Mouse (Mus musculus) olfactory bulb, adult 2 months (tissue): ENCODE results near the gene Ccdc120. TPM values are rescaled to one million over a fixed set of nuclear protein-coding genes. Genes with fewer than 3 reads are reported as not detected.
"Not testable (repeated sequence)": the region's sequence is repeated elsewhere in the genome, so short reads cannot be mapped to it uniquely, and the experiment has no call there.

Experiments used
- H3K27ac ChIP-seq: fragments of 200-500 bp; 2 replicates; pipeline ENCODE4 v1.5.1; 2012; ENCODE audit warnings: low read depth, low read length; ENCODE audit not compliant: insufficient read depth
- H3K4me1 ChIP-seq: fragments of 200-500 bp; 2 replicates; pipeline ENCODE4 v1.6.1; 2012; ENCODE audit warnings: low read length; ENCODE audit not compliant: control insufficient read depth, insufficient read depth
- H3K4me3 ChIP-seq: fragments of 200-500 bp; 2 replicates; pipeline ENCODE4 v1.5.1; 2012; ENCODE audit warnings: mild to moderate bottlenecking, low read depth, low read length, moderate library complexity; ENCODE audit not compliant: insufficient read depth
- CTCF ChIP-seq: fragments of 200-500 bp; IDR thresholded peaks from 2 replicates; pipeline ENCODE4 v1.5.1; 2012; ENCODE audit warnings: low read depth, mild to moderate bottlenecking, low read length, moderate library complexity; ENCODE audit not compliant: insufficient read depth
- POLR2A ChIP-seq: fragments of 200-500 bp; IDR thresholded peaks from 2 replicates; pipeline ENCODE4 v1.6.1; 2012; ENCODE audit warnings: mild to moderate bottlenecking, low read depth, low read length, moderate library complexity; ENCODE audit not compliant: insufficient read depth
- WGBS: fragments of 180-500 bp; shearing (Covaris S2); methylation state at CpG from one replicate; pipeline ENCODE4 v1.1.7; 2018; 5-methylcytosine and 5-hydroxymethylcytosine counted together
- polyA plus RNA-seq: library from polyadenylated mRNA; stranded (reverse); fragments of >200 nt; gene quantifications from 2 replicates; pipeline ENCODE4 v1.2.4, GENCODE M21; 2012; ENCODE audit warnings: low replicate concordance; ENCODE audit not compliant: missing spikeins, insufficient read depth, insufficient read length

The Ccdc120 gene
- polyA plus RNA-seq, 1 experiment, result not detected

GRCm38 (mm10) chrX:7762137-7762920 is 11.6 kb upstream of the Ccdc120 start, which contains the start of gene Tfe3:
Gene Tfe3, plus strand, starts transcription at chrX:7762560.
- Histone ChIP-seq H3K4me3 (peak within 1 kb of the TSS; percentile 80), H3K4me1 (peaks cover 11% of the 10 kb centered on the region), H3K27ac (peak within 1 kb of the TSS; percentile 68)
- WGBS, result 21% methylated on average over 38 of the region's 38 CpGs
- TF ChIP-seq POLR2A (0 out of 2 replicates have a peak, but pooled peaks have one; percentile 28), CTCF (no peak)

- H3K27ac ChIP-seq, H3K4me3 ChIP-seq, H3K4me1 ChIP-seq: not testable (repeated sequence)
- WGBS, result 30% methylated on average over 3 of the region's 3 CpGs
Measured at GRCm38 (mm10) chrX:7753627-7754026, 2.9 kb upstream of the Ccdc120 start.

- Histone ChIP-seq H3K4me3 (no peak overlapping the region), H3K27ac (no peak overlapping the region), H3K4me1 (no peaks in the 10 kb centered on the region; the same call in 1 of the 2 replicates)
- WGBS, result 88% methylated on average over 8 of the region's 8 CpGs
- TF ChIP-seq POLR2A (no peak), CTCF (no peak)
Measured at GRCm38 (mm10) chrX:7745429-7745828, 5.3 kb downstream of the Ccdc120 start.

- H3K4me3 ChIP-seq, result no peak overlapping the region
- H3K4me1 ChIP-seq, result no peaks in the 10 kb centered on the region
- TF ChIP-seq POLR2A (no peak), CTCF (no peak)
- no peak overlapping the region for H3K27ac ChIP-seq
- WGBS, result 72% methylated on average over 1 of the region's 1 CpGs
Measured at GRCm38 (mm10) chrX:7744940-7745339, 5.8 kb downstream of the Ccdc120 start.

GRCm38 (mm10) chrX:7743470-7743869 is 7.2 kb downstream of the Ccdc120 start:
- TF ChIP-seq POLR2A, result no peak
- TF ChIP-seq CTCF, result no peak
- H3K27ac ChIP-seq, result no peak overlapping the region
- no peak overlapping the region for H3K4me3 ChIP-seq
- 58% methylated on average over 5 of the region's 5 CpGs for WGBS
- H3K4me1 ChIP-seq, result peaks cover 7% of the 10 kb centered on the region; the same call in 1 of the 2 replicates

- H3K4me3 ChIP-seq, result no peak overlapping the region
- H3K27ac ChIP-seq, result no peak overlapping the region
- H3K4me1 ChIP-seq, result peaks cover 10% of the 10 kb centered on the region; the same call in 1 of the 2 replicates
- 73% methylated on average over 5 of the region's 5 CpGs for WGBS
- TF ChIP-seq POLR2A (no peak), CTCF (no peak)
Measured at GRCm38 (mm10) chrX:7741103-7741502, 9.6 kb downstream of the Ccdc120 start.

- WGBS, result 78% methylated on average over 10 of the region's 10 CpGs
- Histone ChIP-seq H3K4me1 (peaks cover 10% of the 10 kb centered on the region; the same call in 1 of the 2 replicates), H3K4me3 (no peak overlapping the region), H3K27ac (no peak overlapping the region)
- TF ChIP-seq CTCF, result no peak
- TF ChIP-seq POLR2A, result no peak
Measured at GRCm38 (mm10) chrX:7740082-7740819, 10.5 kb downstream of the Ccdc120 start.

GRCm38 (mm10) chrX:7739336-7740081 is 11.2 kb downstream of the Ccdc120 start:
- TF ChIP-seq CTCF (no peak), POLR2A (no peak)
- Histone ChIP-seq H3K4me1 (peaks cover 10% of the 10 kb centered on the region; the same call in 1 of the 2 replicates), H3K27ac (no peak overlapping the region), H3K4me3 (no peak overlapping the region)
- 63% methylated on average over 14 of the region's 14 CpGs for WGBS
